Mouse (Mus musculus): Measurements from ENCODE around the gene Jak2. TPM values are rescaled to one million over a fixed set of nuclear protein-coding genes. Genes with fewer than 3 reads are reported as not detected.

The Jak2 gene
- polyA plus RNA-seq, 1 experiment from 2014 or later: 18.2 TPM

- H3K4me2 ChIP-seq: no peak overlapping the region
Observed at GRCm38 (mm10) chr19:29285451-29285869, 33.8 kb downstream of the Jak2 start.

GRCm38 (mm10) chr19:29287863-29288262 is 36.2 kb downstream of the Jak2 start:
- Histone ChIP-seq H3K27me3 (replicated peaks) (no peaks in the 10 kb centered on the region), H3K27ac (no peak overlapping the region), H3K4me3 (no peak overlapping the region), H3K4me2 (no peak overlapping the region), H3K36me3 (replicated peaks) (peaks cover 15% of the 10 kb centered on the region), H3K9ac (no peak overlapping the region), H3K4me1 (no peaks in the 10 kb centered on the region), H3K9me3 (no peaks in the 10 kb centered on the region)
- no peak for ATAC-seq (replicated peaks)
- 73% methylated on average over 8 of the region's 8 CpGs for WGBS

More at GRCm38 (mm10) chr19:29285451-29285869, 33.8 kb downstream of the Jak2 start:
- Histone ChIP-seq H3K27ac (0 out of 2 replicates have a peak overlapping the region, but pooled peaks have one; percentile 2), H3K36me3 (replicated peaks) (peaks cover 4% of the 10 kb centered on the region; the same call in 1 of the 2 replicates), H3K27me3 (replicated peaks) (no peaks in the 10 kb centered on the region), H3K9me3 (no peaks in the 10 kb centered on the region), H3K4me1 (no peaks in the 10 kb centered on the region), H3K4me3 (no peak overlapping the region), H3K9ac (no peak overlapping the region)
- WGBS: 11% methylated on average over 7 of the region's 7 CpGs
- ATAC-seq (replicated peaks): peak; percentile 45; the same call in 1 of the 2 replicates

GRCm38 (mm10) chr19:29291532-29291931 is 39.9 kb downstream of the Jak2 start:
- 89% methylated on average over 14 of the region's 14 CpGs for WGBS
- no peak for ATAC-seq (replicated peaks)
- H3K4me2 ChIP-seq: no peak overlapping the region
- H3K36me3 ChIP-seq (replicated peaks): peaks cover 25% of the 10 kb centered on the region
- H3K4me1 ChIP-seq: no peaks in the 10 kb centered on the region
- no peak overlapping the region for H3K27ac ChIP-seq
- no peak overlapping the region for H3K4me3 ChIP-seq
- no peaks in the 10 kb centered on the region for H3K27me3 ChIP-seq (replicated peaks)
- no peaks in the 10 kb centered on the region for H3K9me3 ChIP-seq
- no peak overlapping the region for H3K9ac ChIP-seq

GRCm38 (mm10) chr19:29292546-29292945 is 40.9 kb downstream of the Jak2 start:
- no peak for ATAC-seq (replicated peaks)
- Histone ChIP-seq H3K9ac (no peak overlapping the region), H3K27ac (no peak overlapping the region), H3K4me3 (no peak overlapping the region), H3K36me3 (replicated peaks) (peaks cover 25% of the 10 kb centered on the region), H3K27me3 (replicated peaks) (no peaks in the 10 kb centered on the region), H3K4me2 (no peak overlapping the region), H3K4me1 (no peaks in the 10 kb centered on the region), H3K9me3 (no peaks in the 10 kb centered on the region)
- 83% methylated on average over 4 of the region's 4 CpGs for WGBS

- H3K27me3 ChIP-seq (replicated peaks): no peaks in the 10 kb centered on the region
- no peak for ATAC-seq (replicated peaks)
- H3K9ac ChIP-seq: no peak overlapping the region
- no peak overlapping the region for H3K4me3 ChIP-seq
- 62% methylated on average over 2 of the region's 2 CpGs for WGBS
- H3K4me2 ChIP-seq: no peak overlapping the region
- H3K27ac ChIP-seq: no peak overlapping the region
- H3K36me3 ChIP-seq (replicated peaks): peaks cover 26% of the 10 kb centered on the region
- no peaks in the 10 kb centered on the region for H3K9me3 ChIP-seq
- H3K4me1 ChIP-seq: no peaks in the 10 kb centered on the region
Observed at GRCm38 (mm10) chr19:29294756-29295155, 43.1 kb downstream of the Jak2 start.

GRCm38 (mm10) chr19:29296166-29296565 is 44.5 kb downstream of the Jak2 start:
- no peak for ATAC-seq (replicated peaks)
- Histone ChIP-seq H3K9ac (no peak overlapping the region), H3K36me3 (replicated peaks) (peaks cover 37% of the 10 kb centered on the region), H3K9me3 (no peaks in the 10 kb centered on the region), H3K27ac (no peak overlapping the region), H3K4me1 (no peaks in the 10 kb centered on the region), H3K4me3 (no peak overlapping the region), H3K4me2 (no peak overlapping the region), H3K27me3 (replicated peaks) (no peaks in the 10 kb centered on the region)

GRCm38 (mm10) chr19:29297366-29297765 is 45.7 kb downstream of the Jak2 start:
- Histone ChIP-seq H3K27me3 (replicated peaks) (no peaks in the 10 kb centered on the region), H3K4me2 (no peak overlapping the region), H3K9me3 (no peaks in the 10 kb centered on the region), H3K4me1 (no peaks in the 10 kb centered on the region), H3K4me3 (no peak overlapping the region), H3K36me3 (replicated peaks) (peaks cover 30% of the 10 kb centered on the region; the same call in 1 of the 2 replicates), H3K27ac (no peak overlapping the region), H3K9ac (no peak overlapping the region)
- WGBS: 98% methylated on average over 1 of the region's 1 CpGs
- no peak for ATAC-seq (replicated peaks)

GRCm38 (mm10) chr19:29300919-29301318 is 49.3 kb downstream of the Jak2 start:
- no peak overlapping the region for H3K4me3 ChIP-seq
- H3K9ac ChIP-seq: no peak overlapping the region
- peaks cover 22% of the 10 kb centered on the region; the same call in 1 of the 2 replicates for H3K36me3 ChIP-seq (replicated peaks)
- no peak overlapping the region for H3K4me2 ChIP-seq
- H3K27me3 ChIP-seq (replicated peaks): no peaks in the 10 kb centered on the region
- whole genome bisulfite sequencing: 90% methylated on average over 13 of the region's 13 CpGs
- H3K4me1 ChIP-seq: no peaks in the 10 kb centered on the region
- H3K27ac ChIP-seq: no peak overlapping the region
- ATAC-seq (replicated peaks): no peak
- no peaks in the 10 kb centered on the region for H3K9me3 ChIP-seq

GRCm38 (mm10) chr19:29302119-29302518 is 50.5 kb downstream of the Jak2 start:
- H3K4me1 ChIP-seq: no peaks in the 10 kb centered on the region
- WGBS: 84% methylated on average over 2 of the region's 2 CpGs
- H3K27me3 ChIP-seq (replicated peaks): no peaks in the 10 kb centered on the region
- no peak overlapping the region for H3K4me3 ChIP-seq
- ATAC-seq (replicated peaks): no peak
- no peaks in the 10 kb centered on the region for H3K9me3 ChIP-seq
- peaks cover 20% of the 10 kb centered on the region; the same call in 1 of the 2 replicates for H3K36me3 ChIP-seq (replicated peaks)
- H3K4me2 ChIP-seq: no peak overlapping the region
- no peak overlapping the region for H3K9ac ChIP-seq
- H3K27ac ChIP-seq: no peak overlapping the region

GRCm38 (mm10) chr19:29308832-29309231 is 57.2 kb downstream of the Jak2 start:
- no peak overlapping the region for H3K4me2 ChIP-seq
- H3K9me3 ChIP-seq: no peaks in the 10 kb centered on the region
- H3K27ac ChIP-seq: no peak overlapping the region
- ATAC-seq (replicated peaks): no peak
- H3K4me3 ChIP-seq: no peak overlapping the region
- no peaks in the 10 kb centered on the region for H3K4me1 ChIP-seq
- H3K9ac ChIP-seq: no peak overlapping the region
- H3K27me3 ChIP-seq (replicated peaks): no peaks in the 10 kb centered on the region
- peaks cover 23% of the 10 kb centered on the region for H3K36me3 ChIP-seq (replicated peaks)

GRCm38 (mm10) chr19:29311791-29312190 is 60.2 kb downstream of the Jak2 start:
- no peak overlapping the region for H3K9ac ChIP-seq
- no peaks in the 10 kb centered on the region for H3K9me3 ChIP-seq
- WGBS: 95% methylated on average over 8 of the region's 8 CpGs
- H3K27ac ChIP-seq: no peak overlapping the region
- no peaks in the 10 kb centered on the region for H3K4me1 ChIP-seq
- no peak for ATAC-seq (replicated peaks)
- no peak overlapping the region for H3K4me3 ChIP-seq
- H3K36me3 ChIP-seq (replicated peaks): peaks cover 29% of the 10 kb centered on the region
- H3K4me2 ChIP-seq: no peak overlapping the region
- no peaks in the 10 kb centered on the region for H3K27me3 ChIP-seq (replicated peaks)

- ATAC-seq (replicated peaks): no peak
- no peaks in the 10 kb centered on the region for H3K4me1 ChIP-seq
- no peak overlapping the region for H3K4me3 ChIP-seq
- 0 out of 2 replicates have a peak, but pooled peaks cover 5% of the 10 kb centered on the region for H3K9me3 ChIP-seq
- H3K27me3 ChIP-seq (replicated peaks): no peaks in the 10 kb centered on the region
- 43% methylated on average over 7 of the region's 7 CpGs for WGBS
- H3K4me2 ChIP-seq: no peak overlapping the region
- H3K9ac ChIP-seq: no peak overlapping the region
- H3K36me3 ChIP-seq (replicated peaks): peaks cover 33% of the 10 kb centered on the region
- no peak overlapping the region for H3K27ac ChIP-seq
Observed at GRCm38 (mm10) chr19:29312661-29313060, 61.0 kb downstream of the Jak2 start.

- Histone ChIP-seq H3K4me2 (no peak overlapping the region), H3K9me3 (no peaks in the 10 kb centered on the region), H3K27ac (no peak overlapping the region), H3K4me3 (no peak overlapping the region), H3K9ac (no peak overlapping the region), H3K27me3 (replicated peaks) (no peaks in the 10 kb centered on the region; the same call in 1 of the 2 replicates), H3K36me3 (replicated peaks) (no peaks in the 10 kb centered on the region), H3K4me1 (peaks cover 5% of the 10 kb centered on the region; the same call in 1 of the 2 replicates)
- no peak for ATAC-seq (replicated peaks)
- WGBS: 83% methylated on average over 8 of the region's 8 CpGs
Observed at GRCm38 (mm10) chr19:29323416-29324049, 71.9 kb downstream of the Jak2 start.
